Mouse (Mus musculus) stomach, embryonic 14.5 days (tissue): ENCODE results near the gene Ormdl3. TPM values are rescaled to one million over a fixed set of nuclear protein-coding genes. Genes with fewer than 3 reads are reported as not detected.
A peak's percentile ranks its signal among the peaks of the same experiment; 100 is the strongest.
"Not testable (repeated sequence)": the region's sequence is repeated elsewhere in the genome, so short reads cannot be mapped to it uniquely, and the experiment has no call there.

Source experiments
- ATAC-seq: fragments of 200-750 bp; cut with Nextera tagmentation; 2 replicates; pipeline ENCODE4 v1.8.0; 2017; ENCODE audit warnings: low read depth, moderate TSS enrichment; ENCODE audit not compliant: insufficient number of reproducible peaks, insufficient read depth, low FRiP score
- H3K27ac ChIP-seq: fragments of 300-500 bp; sonication (generic); 2 replicates; pipeline ENCODE4 v1.5.1; 2014; ENCODE audit warnings: mild to moderate bottlenecking, low read length, moderate library complexity, mixed read lengths
- H3K27me3 ChIP-seq: fragments of 300-500 bp; sonication (generic); 2 replicates; pipeline ENCODE4 v1.6.1; 2014; ENCODE audit warnings: low read length, control low read depth, mixed read lengths; ENCODE audit not compliant: control insufficient read depth, insufficient read depth
- H3K36me3 ChIP-seq: fragments of 300-500 bp; sonication (generic); 2 replicates; pipeline ENCODE4 v1.6.1; 2014; ENCODE audit warnings: mild to moderate bottlenecking, control low read depth, low read length, moderate library complexity, mixed read lengths; ENCODE audit not compliant: control insufficient read depth, insufficient read depth
- H3K4me1 ChIP-seq: fragments of 300-500 bp; sonication (generic); 2 replicates; pipeline ENCODE4 v1.6.1; 2014; ENCODE audit warnings: low read length, control low read depth, mixed read lengths; ENCODE audit not compliant: control insufficient read depth, insufficient read depth
- H3K4me2 ChIP-seq: fragments of 300-500 bp; sonication (generic); replicated peaks from 2 replicates; pipeline ENCODE4 v1.6.1; 2014; ENCODE audit warnings: low read depth, low read length, control low read depth
- H3K4me3 ChIP-seq: fragments of 300-500 bp; sonication (generic); 2 replicates; pipeline ENCODE4 v1.5.1; 2014; ENCODE audit warnings: low read depth, low read length, control low read depth
- H3K9ac ChIP-seq: fragments of 300-500 bp; sonication (generic); replicated peaks from 2 replicates; pipeline ENCODE4 v1.6.1; 2014; ENCODE audit warnings: low read depth, mild to moderate bottlenecking, control low read depth, low read length, moderate library complexity, mixed read lengths
- H3K9me3 ChIP-seq: fragments of 300-500 bp; sonication (generic); 2 replicates; pipeline ENCODE4 v1.6.1; 2016; ENCODE audit warnings: low read depth, low read length, control low read depth; ENCODE audit not compliant: control insufficient read depth
- WGBS: fragments of 180-500 bp; shearing (Covaris S2); extraction: QIAGEN DNeasy Blood & Tissue Kit; methylation state at CpG from one replicate; pipeline ENCODE4 v1.1.7; 2014; 5-methylcytosine and 5-hydroxymethylcytosine counted together
- polyA plus RNA-seq: library from polyadenylated mRNA; unstranded; fragments of >200 nt; fragmentation: Nextera tagmentation; extraction: Ambion mirVana; gene quantifications from 2 replicates; pipeline ENCODE4 v1.2.1, GENCODE M21; 2014

Gene Ormdl3
- polyA plus RNA-seq, 1 experiment from 2014 or later = 9.6 TPM

DNA sequence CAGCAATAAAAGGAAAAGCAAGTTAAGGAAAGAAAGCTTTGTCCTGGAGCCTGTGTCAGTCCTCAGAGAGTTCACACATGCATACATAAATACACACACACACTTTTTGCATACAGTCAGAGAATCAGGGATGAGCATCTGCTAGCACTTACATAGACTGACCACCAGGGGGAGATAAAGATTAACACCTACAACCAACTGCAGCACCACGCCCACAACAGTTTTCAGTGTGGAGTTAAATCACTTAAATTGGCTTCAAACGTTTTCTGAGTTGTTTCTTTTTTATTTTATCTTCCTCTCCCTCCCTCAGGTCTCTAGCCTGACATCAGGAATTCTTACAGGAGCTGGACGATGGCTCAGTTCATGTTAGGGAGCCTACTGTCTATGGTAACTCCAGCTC lies 19.6 kb upstream of the Ormdl3 start:
- no peak overlapping the region for H3K27ac ChIP-seq
- no peaks in the 10 kb centered on the region for H3K27me3 ChIP-seq
- no peak overlapping the region for H3K9ac ChIP-seq
- H3K4me3 ChIP-seq = no peak overlapping the region
- no peaks in the 10 kb centered on the region; the same call in 1 of the 2 replicates for H3K4me1 ChIP-seq
- peak; percentile 58; the same call in 1 of the 2 replicates for ATAC-seq
- H3K36me3 ChIP-seq = no peaks in the 10 kb centered on the region
- H3K4me2 ChIP-seq = no peak overlapping the region
- WGBS = 9% methylated on average over 3 of the region's 3 CpGs
- H3K9me3 ChIP-seq = no peaks in the 10 kb centered on the region

DNA sequence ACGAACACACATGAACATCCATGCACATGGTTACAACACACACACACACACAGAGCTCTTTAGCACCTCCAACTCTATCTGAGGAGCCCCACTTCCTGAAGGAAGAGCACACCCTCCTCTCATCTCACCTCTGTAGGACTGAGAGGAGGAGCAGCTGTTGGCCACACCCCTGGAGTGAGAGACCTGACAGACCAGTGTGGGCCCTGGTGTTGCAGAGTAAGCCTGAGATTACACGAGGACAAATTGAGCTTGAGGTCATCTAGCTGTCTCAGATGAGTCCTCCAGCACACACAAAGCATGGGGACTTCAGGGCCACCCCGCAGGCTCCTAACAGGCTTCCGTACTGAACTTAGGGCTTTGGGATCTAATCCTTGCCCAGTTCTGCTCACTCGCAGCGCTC lies 17.7 kb upstream of the Ormdl3 start:
- not testable (repeated sequence) for H3K36me3 ChIP-seq, H3K4me3 ChIP-seq, H3K9me3 ChIP-seq, H3K9ac ChIP-seq, H3K27ac ChIP-seq, H3K4me1 ChIP-seq, H3K27me3 ChIP-seq, ATAC-seq, H3K4me2 ChIP-seq
- 67% methylated on average over 6 of the region's 6 CpGs for WGBS

DNA sequence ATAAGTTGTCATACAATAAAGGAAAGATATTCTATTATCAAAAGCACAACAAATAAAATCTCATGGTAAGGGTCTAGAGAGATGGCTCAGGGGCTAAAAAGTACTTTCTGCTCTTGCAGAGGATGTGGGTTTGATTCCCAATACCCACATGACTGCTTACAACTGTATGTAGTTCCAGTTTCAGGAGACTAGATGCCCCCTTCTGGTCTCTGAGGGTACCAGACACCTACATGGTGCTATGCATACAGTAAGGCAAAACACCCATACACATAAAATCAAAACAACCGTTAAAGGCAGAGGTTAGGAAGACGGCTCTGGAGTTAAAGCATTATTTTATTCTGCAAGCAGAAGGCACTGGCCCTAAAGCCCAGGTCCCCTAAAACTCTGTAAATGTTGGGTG lies 16.8 kb upstream of the Ormdl3 start:
- H3K4me1 ChIP-seq = no peaks in the 10 kb centered on the region; the same call in 1 of the 2 replicates
- no peak overlapping the region for H3K4me3 ChIP-seq
- 80% methylated on average over 2 of the region's 2 CpGs for WGBS
- ATAC-seq = no peak
- no peak overlapping the region for H3K27ac ChIP-seq
- no peaks in the 10 kb centered on the region for H3K9me3 ChIP-seq
- H3K27me3 ChIP-seq = no peaks in the 10 kb centered on the region
- no peak overlapping the region for H3K4me2 ChIP-seq
- H3K9ac ChIP-seq = no peak overlapping the region
- no peaks in the 10 kb centered on the region for H3K36me3 ChIP-seq

- no peaks in the 10 kb centered on the region for H3K9me3 ChIP-seq
- H3K4me2 ChIP-seq = peak overlapping the region; percentile 54
- H3K4me3 ChIP-seq = peak overlapping the region; percentile 19; the same call in 1 of the 2 replicates
- WGBS = 1% methylated on average over 19 of the region's 20 CpGs
- no peak overlapping the region for H3K9ac ChIP-seq
- ATAC-seq = peak; percentile 62
- H3K4me1 ChIP-seq = no peaks in the 10 kb centered on the region; the same call in 1 of the 2 replicates
- no peak overlapping the region for H3K27ac ChIP-seq
- no peaks in the 10 kb centered on the region for H3K27me3 ChIP-seq
- no peaks in the 10 kb centered on the region for H3K36me3 ChIP-seq
Measured at GRCm38 (mm10) chr11:98602090-98602690, 15.0 kb upstream of the Ormdl3 start.

GRCm38 (mm10) chr11:98599291-98599690 lies 12.1 kb upstream of the Ormdl3 start:
- Histone ChIP-seq H3K9ac (no peak overlapping the region), H3K4me3 (no peak overlapping the region), H3K36me3 (no peaks in the 10 kb centered on the region), H3K9me3 (no peaks in the 10 kb centered on the region), H3K4me2 (no peak overlapping the region), H3K4me1 (no peaks in the 10 kb centered on the region; the same call in 1 of the 2 replicates), H3K27me3 (no peaks in the 10 kb centered on the region), H3K27ac (no peak overlapping the region)
- 39% methylated on average over 18 of the region's 18 CpGs for WGBS
- no peak for ATAC-seq

DNA sequence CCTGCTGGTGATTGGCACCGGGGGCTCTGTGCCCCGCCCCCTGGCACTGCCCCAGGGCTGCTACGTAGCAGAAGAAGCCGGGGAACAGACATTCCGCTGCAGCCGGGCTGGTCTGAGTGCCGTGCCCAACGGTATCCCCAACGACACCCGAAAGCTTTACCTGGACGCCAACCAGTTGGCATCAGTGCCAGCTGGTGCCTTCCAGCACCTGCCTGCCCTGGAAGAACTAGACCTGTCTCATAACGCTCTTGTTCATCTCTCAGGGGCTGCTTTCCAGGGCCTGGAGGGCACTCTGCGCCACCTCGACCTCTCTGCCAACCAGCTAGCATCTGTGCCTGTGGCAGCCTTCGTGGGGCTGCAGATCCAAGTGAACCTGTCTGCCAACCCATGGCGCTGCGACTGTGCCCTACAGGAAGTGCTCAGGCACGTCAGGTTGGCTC lies 11.7 kb upstream of the Ormdl3 start:
- H3K27me3 ChIP-seq = no peaks in the 10 kb centered on the region
- no peak for ATAC-seq
- no peaks in the 10 kb centered on the region; the same call in 1 of the 2 replicates for H3K4me1 ChIP-seq
- H3K9ac ChIP-seq = no peak overlapping the region
- H3K36me3 ChIP-seq = no peaks in the 10 kb centered on the region
- H3K4me3 ChIP-seq = no peak overlapping the region
- H3K27ac ChIP-seq = no peak overlapping the region
- H3K4me2 ChIP-seq = no peak overlapping the region
- no peaks in the 10 kb centered on the region for H3K9me3 ChIP-seq
- 62% methylated on average over 18 of the region's 18 CpGs for WGBS

DNA sequence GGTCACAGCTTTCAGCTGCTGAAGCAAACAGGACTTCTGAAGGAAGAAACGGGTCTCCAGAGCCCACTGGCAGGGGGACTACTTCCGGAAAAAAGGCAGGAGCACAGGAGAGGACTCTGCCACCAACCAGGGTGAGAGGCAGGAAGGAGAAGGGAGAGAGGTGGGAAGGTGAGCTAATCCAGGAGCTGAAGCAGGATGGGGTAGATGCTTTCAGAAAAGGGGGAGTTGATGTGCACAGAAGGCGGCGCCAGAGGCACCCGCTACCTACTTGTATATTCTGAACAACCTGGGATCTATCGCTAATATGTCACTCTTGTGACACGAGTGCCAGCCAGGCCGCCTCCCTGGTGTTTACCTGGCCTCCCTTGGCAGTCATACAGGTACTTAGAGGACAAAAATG lies 10.8 kb upstream of the Ormdl3 start, which contains the start of gene Lrrc3c:
Gene Lrrc3c (plus strand): TSS at position 301 of the 400 bp plus-strand sequence.
- Histone ChIP-seq H3K36me3 (no peaks in the 10 kb centered on the region), H3K27me3 (no peaks in the 10 kb centered on the region), H3K4me2 (no peak within 1 kb of the TSS), H3K4me1 (no peaks in the 10 kb centered on the region; the same call in 1 of the 2 replicates), H3K9ac (no peak within 1 kb of the TSS), H3K4me3 (no peak within 1 kb of the TSS), H3K9me3 (no peaks in the 10 kb centered on the region), H3K27ac (no peak within 1 kb of the TSS)
- 76% methylated on average over 8 of the region's 8 CpGs for WGBS
- no peak for ATAC-seq

DNA sequence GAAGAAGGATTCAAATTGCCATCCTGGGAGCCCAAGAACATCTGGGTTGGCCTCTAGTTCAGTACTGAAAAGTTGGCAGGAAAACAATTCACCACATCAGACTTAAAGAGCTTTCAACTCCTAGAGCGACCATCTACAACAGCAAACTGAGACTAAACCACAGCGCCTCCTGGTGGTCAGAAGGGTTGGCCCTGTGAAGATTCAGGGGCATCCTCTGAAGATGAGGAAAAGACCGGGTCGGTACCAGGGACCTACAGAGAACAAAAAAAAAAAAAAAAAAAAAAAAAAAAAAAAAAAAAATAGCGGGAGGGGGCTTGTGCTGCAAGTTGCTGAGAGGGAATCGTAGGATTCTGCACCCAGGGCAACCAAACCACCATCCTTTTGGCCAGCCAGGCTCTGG lies 10.2 kb upstream of the Ormdl3 start:
- H3K27me3 ChIP-seq = no peaks in the 10 kb centered on the region
- no peaks in the 10 kb centered on the region; the same call in 1 of the 2 replicates for H3K4me1 ChIP-seq
- H3K9ac ChIP-seq = no peak overlapping the region
- H3K4me2 ChIP-seq = no peak overlapping the region
- no peak for ATAC-seq
- no peak overlapping the region for H3K4me3 ChIP-seq
- no peaks in the 10 kb centered on the region for H3K9me3 ChIP-seq
- H3K36me3 ChIP-seq = no peaks in the 10 kb centered on the region
- no peak overlapping the region for H3K27ac ChIP-seq
- WGBS = 49% methylated on average over 6 of the region's 6 CpGs

DNA sequence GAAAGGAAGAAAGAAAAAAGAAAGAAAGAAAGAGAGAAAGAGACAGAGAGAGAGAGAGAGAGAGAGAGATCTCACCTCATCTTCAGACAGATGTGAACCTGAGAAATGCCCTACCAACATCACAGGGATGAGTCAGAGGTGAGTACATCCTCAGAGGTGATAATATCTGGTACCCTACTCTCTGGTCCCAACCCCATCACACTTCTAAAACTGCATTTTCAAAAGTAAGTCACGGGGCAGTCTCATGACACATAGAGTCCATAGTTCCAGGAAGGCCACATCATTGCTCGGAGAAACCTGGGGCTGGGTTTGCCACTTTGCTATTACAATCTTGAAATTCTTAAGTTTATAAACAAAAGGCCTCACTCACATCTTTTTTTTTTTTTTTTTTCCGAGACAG lies 8.8 kb upstream of the Ormdl3 start:
- Histone ChIP-seq H3K4me2 (no peak overlapping the region), H3K9ac (no peak overlapping the region), H3K36me3 (no peaks in the 10 kb centered on the region), H3K9me3 (no peaks in the 10 kb centered on the region), H3K4me1 (peaks cover 9% of the 10 kb centered on the region; the same call in 1 of the 2 replicates), H3K27ac (no peak overlapping the region), H3K27me3 (no peaks in the 10 kb centered on the region), H3K4me3 (no peak overlapping the region)
- WGBS = 59% methylated on average over 3 of the region's 3 CpGs
- ATAC-seq = no peak
